Mouse (Mus musculus): ENCODE results near the gene Cfap299. TPM values are rescaled to one million over a fixed set of nuclear protein-coding genes. Genes with fewer than 3 reads are reported as not detected.

The Cfap299 gene
- polyA plus RNA-seq, 1 experiment = not detected

GRCm38 (mm10) chr5:98790894-98791607 lies 461.9 kb downstream of the Cfap299 start:
- TF ChIP-seq GATA1 (IDR thresholded peaks at IDR 0.05; ENCODE audit: low read length) (no peak), TAL1 (IDR thresholded peaks at IDR 0.05; ENCODE audit: low read length) (no peak)

GRCm38 (mm10) chr5:98801495-98801894 lies 472.4 kb downstream of the Cfap299 start:
- H3K4me3 ChIP-seq (replicated peaks) = no peak overlapping the region
- no peaks in the 10 kb centered on the region for H3K36me3 ChIP-seq (ENCODE audit: control insufficient read depth)
- TF ChIP-seq TAL1 (IDR thresholded peaks at IDR 0.05; ENCODE audit: low read length) (no peak), GATA1 (IDR thresholded peaks at IDR 0.05; ENCODE audit: low read length) (no peak)
- no peaks in the 10 kb centered on the region for H3K27me3 ChIP-seq (ENCODE audit: control insufficient read depth)
- peaks cover 9% of the 10 kb centered on the region for H3K9me3 ChIP-seq (ENCODE audit: control insufficient read depth, low read length)
- no peaks in the 10 kb centered on the region for H3K4me1 ChIP-seq (ENCODE audit: control insufficient read depth)

More at GRCm38 (mm10) chr5:98790894-98791607, 461.9 kb downstream of the Cfap299 start:
- H3K4me3 ChIP-seq (replicated peaks) = no peak overlapping the region
- H3K36me3 ChIP-seq (ENCODE audit: control insufficient read depth) = no peaks in the 10 kb centered on the region
- H3K4me1 ChIP-seq (ENCODE audit: control insufficient read depth) = no peaks in the 10 kb centered on the region
- H3K27me3 ChIP-seq (ENCODE audit: control insufficient read depth) = no peaks in the 10 kb centered on the region
- peaks cover 16% of the 10 kb centered on the region for H3K9me3 ChIP-seq (ENCODE audit: control insufficient read depth, low read length)

GRCm38 (mm10) chr5:98804761-98805160 lies 475.7 kb downstream of the Cfap299 start:
- Histone ChIP-seq H3K27me3 (ENCODE audit: control insufficient read depth) (no peaks in the 10 kb centered on the region), H3K36me3 (ENCODE audit: control insufficient read depth) (no peaks in the 10 kb centered on the region), H3K9me3 (ENCODE audit: control insufficient read depth, low read length) (peaks cover 13% of the 10 kb centered on the region), H3K4me1 (ENCODE audit: control insufficient read depth) (no peaks in the 10 kb centered on the region), H3K4me3 (replicated peaks) (no peak overlapping the region)
- TF ChIP-seq TAL1 (IDR thresholded peaks at IDR 0.05; ENCODE audit: low read length) = no peak
- TF ChIP-seq GATA1 (IDR thresholded peaks at IDR 0.05; ENCODE audit: low read length) = no peak

- Histone ChIP-seq H3K4me3 (replicated peaks) (no peak overlapping the region), H3K9me3 (ENCODE audit: control insufficient read depth, low read length) (peaks cover 13% of the 10 kb centered on the region), H3K27me3 (ENCODE audit: control insufficient read depth) (no peaks in the 10 kb centered on the region), H3K4me1 (ENCODE audit: control insufficient read depth) (no peaks in the 10 kb centered on the region), H3K36me3 (ENCODE audit: control insufficient read depth) (no peaks in the 10 kb centered on the region)
- no peak for TF ChIP-seq TAL1 (IDR thresholded peaks at IDR 0.05; ENCODE audit: low read length)
- TF ChIP-seq GATA1 (IDR thresholded peaks at IDR 0.05; ENCODE audit: low read length) = no peak
Measured at GRCm38 (mm10) chr5:98806492-98806891, 477.4 kb downstream of the Cfap299 start.

GRCm38 (mm10) chr5:98807022-98807421 lies 477.9 kb downstream of the Cfap299 start:
- TF ChIP-seq GATA1 (IDR thresholded peaks at IDR 0.05; ENCODE audit: low read length) (no peak), TAL1 (IDR thresholded peaks at IDR 0.05; ENCODE audit: low read length) (no peak)

GRCm38 (mm10) chr5:98807953-98808352 lies 478.8 kb downstream of the Cfap299 start:
- Histone ChIP-seq H3K9me3 (ENCODE audit: control insufficient read depth, low read length) (peaks cover 13% of the 10 kb centered on the region), H3K27me3 (ENCODE audit: control insufficient read depth) (no peaks in the 10 kb centered on the region), H3K4me3 (replicated peaks) (no peak overlapping the region), H3K4me1 (ENCODE audit: control insufficient read depth) (no peaks in the 10 kb centered on the region), H3K36me3 (ENCODE audit: control insufficient read depth) (no peaks in the 10 kb centered on the region)
- TF ChIP-seq GATA1 (IDR thresholded peaks at IDR 0.05; ENCODE audit: low read length) (no peak), TAL1 (IDR thresholded peaks at IDR 0.05; ENCODE audit: low read length) (no peak)

More at GRCm38 (mm10) chr5:98807022-98807421, 477.9 kb downstream of the Cfap299 start:
- Histone ChIP-seq H3K9me3 (ENCODE audit: control insufficient read depth, low read length) (peaks cover 13% of the 10 kb centered on the region), H3K36me3 (ENCODE audit: control insufficient read depth) (no peaks in the 10 kb centered on the region), H3K4me1 (ENCODE audit: control insufficient read depth) (no peaks in the 10 kb centered on the region), H3K4me3 (replicated peaks) (no peak overlapping the region), H3K27me3 (ENCODE audit: control insufficient read depth) (no peaks in the 10 kb centered on the region)

- Histone ChIP-seq H3K36me3 (ENCODE audit: control insufficient read depth) (no peaks in the 10 kb centered on the region), H3K27me3 (ENCODE audit: control insufficient read depth) (no peaks in the 10 kb centered on the region), H3K4me1 (ENCODE audit: control insufficient read depth) (no peaks in the 10 kb centered on the region), H3K4me3 (replicated peaks) (no peak overlapping the region), H3K9me3 (ENCODE audit: control insufficient read depth, low read length) (peaks cover 5% of the 10 kb centered on the region)
- TF ChIP-seq GATA1 (IDR thresholded peaks at IDR 0.05; ENCODE audit: low read length) (no peak), TAL1 (IDR thresholded peaks at IDR 0.05; ENCODE audit: low read length) (no peak)
Measured at GRCm38 (mm10) chr5:98812380-98812779, 483.3 kb downstream of the Cfap299 start.

GRCm38 (mm10) chr5:98815269-98815668 lies 486.2 kb downstream of the Cfap299 start:
- TF ChIP-seq TAL1 (IDR thresholded peaks at IDR 0.05; ENCODE audit: low read length) = no peak
- no peak overlapping the region for H3K4me3 ChIP-seq (replicated peaks)
- peaks cover 8% of the 10 kb centered on the region for H3K9me3 ChIP-seq (ENCODE audit: control insufficient read depth, low read length)
- H3K4me1 ChIP-seq (ENCODE audit: control insufficient read depth) = no peaks in the 10 kb centered on the region
- no peaks in the 10 kb centered on the region for H3K36me3 ChIP-seq (ENCODE audit: control insufficient read depth)
- no peaks in the 10 kb centered on the region for H3K27me3 ChIP-seq (ENCODE audit: control insufficient read depth)

GRCm38 (mm10) chr5:98833760-98834159 lies 504.7 kb downstream of the Cfap299 start:
- Histone ChIP-seq H3K4me1 (ENCODE audit: control insufficient read depth) (no peaks in the 10 kb centered on the region), H3K9me3 (ENCODE audit: control insufficient read depth, low read length) (peaks cover 16% of the 10 kb centered on the region), H3K36me3 (ENCODE audit: control insufficient read depth) (no peaks in the 10 kb centered on the region), H3K4me3 (replicated peaks) (no peak overlapping the region), H3K27me3 (ENCODE audit: control insufficient read depth) (no peaks in the 10 kb centered on the region)
- TF ChIP-seq TAL1 (IDR thresholded peaks at IDR 0.05; ENCODE audit: low read length) = no peak
- no peak for TF ChIP-seq GATA1 (IDR thresholded peaks at IDR 0.05; ENCODE audit: low read length)
